Mouse (Mus musculus) left cerebral cortex, postnatal 14 days (tissue): ENCODE results near the gene Snd1. TPM values are rescaled to one million over a fixed set of nuclear protein-coding genes. Genes with fewer than 3 reads are reported as not detected.

Source experiments
- DNase-seq, 2 experiments: peaks; one replicate each; pipeline ENCODE4 v3.0.0; 2021 to 2022; ENCODE audit warnings: low spot score in 2 of 2, mixed read lengths in 1 of 2
- intact Hi-C: fragments of 180-260 bp; cut with DNase I; formaldehyde crosslinking; loops from one replicate; pipeline ENCODE4 v1.15.1; 2025
- long read RNA-seq, 2 experiments: library from polyadenylated mRNA; stranded (forward); transcript quantifications; one replicate each; pipeline ENCODE4 v2.0.0; 2021
- total RNA-seq, 2 experiments: library from RNA; stranded (reverse); gene quantifications; 2 replicates each; pipeline ENCODE4 v1.2.3; 2021

Snd1 gene
- total RNA-seq: 10 to 100 TPM; 94.8 to 96.9 TPM
- long read RNA-seq, experiment 1, transcript Snd1-201 (24 exons, 3,482 nt): major isoform, 58 of 80 reads
- long read RNA-seq, experiment 1, partial matches to known transcripts: 7 of 80 reads
- long read RNA-seq, experiment 1, other reads (novel, unspliced or antisense): 15 of 80 reads
- long read RNA-seq, experiment 2, transcript Snd1-201 (24 exons, 3,482 nt): major isoform, 47 of 79 reads
- long read RNA-seq, experiment 2, partial matches to known transcripts: 15 of 79 reads
- long read RNA-seq, experiment 2, other reads (novel, unspliced or antisense): 17 of 79 reads

- intact Hi-C loops: no loop called here
- no peak for DNase-seq
These were observed at the start of gene Snd1 for GRCm38 (mm10) chr6:28474839-28475238. Gene Snd1, plus strand, starts transcription at chr6:28475139.

- intact Hi-C loops: loop anchor here (10.0 kb wide), 1 partner anchor 398 kb away; no protein-coding TSS in a partner anchor
- DNase-seq: no peak
These were observed 47.7 kb upstream of the Snd1 start, which contains the start of gene Fscn3 for GRCm38 (mm10) chr6:28427096-28427839. Gene Fscn3, plus strand, starts transcription at chr6:28427789.

- intact Hi-C loops: loop anchor here (10.0 kb wide), 1 partner anchor 397 kb away; no protein-coding TSS in a partner anchor
- DNase-seq: no peak
These were observed 46.6 kb upstream of the Snd1 start, which contains the start of gene Gcc1 for GRCm38 (mm10) chr6:28428290-28428689. Gene Gcc1, minus strand, starts transcription at chr6:28428390.

- no peak for DNase-seq
- intact Hi-C loops: loop anchor here (10.0 kb wide), 1 partner anchor 395 kb away; no protein-coding TSS in a partner anchor
These were observed 45.1 kb upstream of the Snd1 start for GRCm38 (mm10) chr6:28429870-28430269.

- intact Hi-C loops: no loop called here
- no peak for DNase-seq
These were observed 44.0 kb upstream of the Snd1 start for GRCm38 (mm10) chr6:28430795-28431537.

GRCm38 (mm10) chr6:28431538-28431855, 43.4 kb upstream of the Snd1 start:
- DNase-seq: no peak
- intact Hi-C loops: no loop called here

- intact Hi-C loops: no loop called here
These were observed 27.0 kb upstream of the Snd1 start for GRCm38 (mm10) chr6:28447937-28448336.

GRCm38 (mm10) chr6:28449253-28449652, 25.7 kb upstream of the Snd1 start, which contains the start of gene Pax4:
Gene Pax4, minus strand, starts transcription at chr6:28449353.
- DNase-seq: no peak
- intact Hi-C loops: no loop called here

More at GRCm38 (mm10) chr6:28447937-28448336, 27.0 kb upstream of the Snd1 start:
- no peak for DNase-seq

GRCm38 (mm10) chr6:28450481-28450880, 24.5 kb upstream of the Snd1 start:
- intact Hi-C loops: no loop called here
- no peak for DNase-seq

GRCm38 (mm10) chr6:28450977-28451376, 24.0 kb upstream of the Snd1 start:
- intact Hi-C loops: no loop called here
- DNase-seq: no peak

- DNase-seq: no peak
- intact Hi-C loops: no loop called here
These were observed 15.7 kb upstream of the Snd1 start for GRCm38 (mm10) chr6:28459221-28459668.

GRCm38 (mm10) chr6:28460534-28460933, 14.4 kb upstream of the Snd1 start:
- intact Hi-C loops: no loop called here
- peak; percentile 18 to 55 for DNase-seq

GRCm38 (mm10) chr6:28464630-28465029, 10.3 kb upstream of the Snd1 start:
- intact Hi-C loops: no loop called here
- no peak for DNase-seq

- DNase-seq: no peak
- intact Hi-C loops: no loop called here
These were observed 4.8 kb upstream of the Snd1 start for GRCm38 (mm10) chr6:28470017-28470602.

- intact Hi-C loops: no loop called here
- DNase-seq: no peak
These were observed 4.3 kb upstream of the Snd1 start for GRCm38 (mm10) chr6:28470621-28471020.

GRCm38 (mm10) chr6:28471284-28472035, 3.5 kb upstream of the Snd1 start:
- DNase-seq: no peak
- intact Hi-C loops: no loop called here

GRCm38 (mm10) chr6:28474211-28474610, 728 bp upstream of the Snd1 start:
- intact Hi-C loops: no loop called here
- DNase-seq: no peak

- peak; percentile 98 to 99 for DNase-seq
- intact Hi-C loops: no loop called here
These were observed 5.2 kb downstream of the Snd1 start for GRCm38 (mm10) chr6:28479865-28480751.
